Mouse (Mus musculus) Patski (cell line): ENCODE results near the gene Tex19.2. TPM values are rescaled to one million over a fixed set of nuclear protein-coding genes. Genes with fewer than 3 reads are reported as not detected.

ENCODE experiments used
- ATAC-seq: fragments of 100-300 bp; one replicate; pipeline ENCODE4 v1.8.0; 2021
- CTCF ChIA-PET: fragments of 350-600 bp; sonication (Branson Sonifier 250); formaldehyde crosslinking; loops from one replicate; lab custom pipeline; 2022; ENCODE audit warnings: inconsistent platforms; lab: Charles Lee
- POLR2A ChIA-PET: fragments of 350-600 bp; sonication (Branson Sonifier 250); formaldehyde crosslinking; loops from one replicate; lab custom pipeline; 2022; ENCODE audit warnings: antibody characterized with exemption, inconsistent platforms; lab: Charles Lee
- DNase-seq: peaks from one replicate; pipeline ENCODE4 v3.0.0-alpha.2; 2011; ENCODE audit warnings: low read depth, low spot score
- H3K27me3 ChIP-seq: fragments of 371-371 bp; one replicate; pipeline ENCODE4 v1.5.1; 2021
- CTCF ChIP-seq: fragments of 100-300 bp; IDR thresholded peaks from one replicate; pipeline ENCODE4 v1.5.1; 2021
- in situ Hi-C: fragments of 300-500 bp; cut with MboI; formaldehyde crosslinking; loops from 3 replicates; pipeline ENCODE4 v1.11.1; 2018; ENCODE audit warnings: low pct_unique_long_range_greater_than_20kb, mixed read lengths
- polyA plus RNA-seq: library from polyadenylated mRNA; unstranded; gene quantifications from one replicate; pipeline ENCODE4 v1.2.3, GENCODE M21; 2021

Tex19.2 gene
- polyA plus RNA-seq, 1 experiment from 2014 or later, result not detected

GRCm38 (mm10) chr11:121134600-121134999, 16.1 kb upstream of the Tex19.2 start:
- DNase-seq (no peak), ATAC-seq (no peak)
- no peak for TF ChIP-seq CTCF
- POLR2A ChIA-PET, result no interaction called here
- H3K27me3 ChIP-seq, result peaks cover 50% of the 10 kb centered on the region
- CTCF ChIA-PET, result no interaction called here
- in situ Hi-C loops, result loop anchor here (5.0 kb wide), 1 partner anchor 72 kb away; the partner anchor contains the start of gene Sectm1b

GRCm38 (mm10) chr11:121129616-121130015, 11.1 kb upstream of the Tex19.2 start:
- no peak for DNase-seq
- ATAC-seq, result no peak
- ChIA-PET CTCF (interaction anchor here (2.2 kb wide), 1 partner anchor 11 kb away, joined by 7 read pairs; no protein-coding TSS in a partner anchor), POLR2A (no interaction called here)
- in situ Hi-C loops, result loop anchor here (5.0 to 10.0 kb wide), 2 partner anchors 67 to 225 kb away; partner anchors contain the start of gene Sectm1b
- peaks cover 44% of the 10 kb centered on the region for H3K27me3 ChIP-seq
- TF ChIP-seq CTCF, result no peak

GRCm38 (mm10) chr11:121127441-121127840, 9.0 kb upstream of the Tex19.2 start:
- ChIA-PET CTCF (interaction anchor here (1.4 to 2.1 kb wide), 4 partner anchors 12 to 58 kb away, joined by 3 to 5 read pairs (median 4); no protein-coding TSS in a partner anchor), POLR2A (no interaction called here)
- in situ Hi-C loops, result loop anchor here (10.0 kb wide), 1 partner anchor 223 kb away; no protein-coding TSS in a partner anchor
- no peak for DNase-seq
- ATAC-seq, result no peak
- TF ChIP-seq CTCF, result no peak
- peaks cover 28% of the 10 kb centered on the region for H3K27me3 ChIP-seq

GRCm38 (mm10) chr11:121126395-121126794, 7.9 kb upstream of the Tex19.2 start:
- ChIA-PET CTCF (interaction anchor here (0.7 to 2.1 kb wide), 7 partner anchors 13 to 67 kb away, joined by 3 to 5 read pairs (median 3); no protein-coding TSS in a partner anchor), POLR2A (no interaction called here)
- DNase-seq (no peak), ATAC-seq (no peak)
- TF ChIP-seq CTCF, result peak; percentile 75
- in situ Hi-C loops, result loop anchor here (10.0 kb wide), 1 partner anchor 222 kb away; no protein-coding TSS in a partner anchor
- peaks cover 21% of the 10 kb centered on the region for H3K27me3 ChIP-seq

GRCm38 (mm10) chr11:121125522-121126172, 7.2 kb upstream of the Tex19.2 start:
- peaks cover 14% of the 10 kb centered on the region for H3K27me3 ChIP-seq
- no peak for DNase-seq
- POLR2A ChIA-PET, result no interaction called here
- no peak for ATAC-seq
- in situ Hi-C loops, result loop anchor here (10.0 kb wide), 1 partner anchor 221 kb away; no protein-coding TSS in a partner anchor
- CTCF ChIA-PET, result interaction anchor here (0.7 to 2.1 kb wide), 6 partner anchors 14 to 134 kb away, joined by 3 to 5 read pairs (median 3); partner anchors contain the start of gene Csnk1d
- TF ChIP-seq CTCF, result no peak

GRCm38 (mm10) chr11:121123438-121123837, 5.0 kb upstream of the Tex19.2 start:
- no peak for DNase-seq
- ChIA-PET CTCF (interaction anchor here (1.3 kb wide), 1 partner anchor 70 kb away, joined by 3 read pairs; no protein-coding TSS in a partner anchor), POLR2A (no interaction called here)
- peaks cover under 1% of the 10 kb centered on the region for H3K27me3 ChIP-seq
- no peak for ATAC-seq
- no peak for TF ChIP-seq CTCF
- in situ Hi-C loops, result loop anchor here (10.0 kb wide), 1 partner anchor 219 kb away; no protein-coding TSS in a partner anchor

GRCm38 (mm10) chr11:121122024-121122670, 3.7 kb upstream of the Tex19.2 start:
- DNase-seq, result no peak

GRCm38 (mm10) chr11:121121151-121121550, 2.7 kb upstream of the Tex19.2 start:
- no peak for DNase-seq
- in situ Hi-C loops, result loop anchor here (10.0 kb wide), 1 partner anchor 216 kb away; no protein-coding TSS in a partner anchor
- no peaks in the 10 kb centered on the region for H3K27me3 ChIP-seq
- no peak for TF ChIP-seq CTCF
- CTCF ChIA-PET, result interaction anchor here (1.2 kb wide), 2 partner anchors 9 to 27 kb away, joined by 3 read pairs; no protein-coding TSS in a partner anchor
- POLR2A ChIA-PET, result no interaction called here
- no peak for ATAC-seq

More at GRCm38 (mm10) chr11:121122024-121122670, 3.7 kb upstream of the Tex19.2 start:
- POLR2A ChIA-PET, result no interaction called here
- TF ChIP-seq CTCF, result no peak
- in situ Hi-C loops, result loop anchor here (10.0 kb wide), 1 partner anchor 217 kb away; no protein-coding TSS in a partner anchor
- ATAC-seq, result no peak
- CTCF ChIA-PET, result interaction anchor here (0.9 kb wide), 1 partner anchor 18 kb away, joined by 4 read pairs; no protein-coding TSS in a partner anchor
- H3K27me3 ChIP-seq, result no peaks in the 10 kb centered on the region

GRCm38 (mm10) chr11:121118106-121118505, 371 bp downstream of the Tex19.2 start:
- no peaks in the 10 kb centered on the region for H3K27me3 ChIP-seq
- DNase-seq (no peak), ATAC-seq (no peak)
- in situ Hi-C loops, result no loop called here
- ChIA-PET CTCF (interaction anchor here (1.3 kb wide), 1 partner anchor 13 kb away, joined by 3 read pairs; no protein-coding TSS in a partner anchor), POLR2A (no interaction called here)
- no peak for TF ChIP-seq CTCF
